Mouse (Mus musculus): ENCODE data around the gene Fam160a1.

The Fam160a1 gene

DNA sequence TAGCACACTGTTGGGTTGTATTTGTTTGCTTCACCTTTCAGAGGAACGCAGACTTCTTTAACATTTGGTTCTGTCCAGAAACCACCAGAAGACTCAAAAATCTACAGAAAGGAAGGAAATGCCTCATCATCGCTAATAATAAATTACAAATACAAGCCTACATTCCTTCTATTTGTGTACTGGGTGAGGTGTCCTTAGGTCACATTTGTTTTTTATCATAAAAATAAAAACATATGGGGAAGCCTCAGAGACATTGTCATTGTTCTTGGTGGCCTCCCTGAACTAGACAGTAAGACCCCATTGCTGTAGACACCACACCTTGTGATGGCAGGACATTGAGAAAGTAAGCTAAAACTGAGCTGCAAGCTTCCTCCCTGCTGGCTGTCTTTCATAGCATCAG, at the start of gene Fam160a1:
Fam160a1 (minus strand) TSS at position 101 of the 400 bp plus-strand sequence.
- no peak for DNase-seq

- no peak for DNase-seq
Observed at GRCm38 (mm10) chr3:85863996-85864395, 46.9 kb upstream of the Fam160a1 start.

DNA sequence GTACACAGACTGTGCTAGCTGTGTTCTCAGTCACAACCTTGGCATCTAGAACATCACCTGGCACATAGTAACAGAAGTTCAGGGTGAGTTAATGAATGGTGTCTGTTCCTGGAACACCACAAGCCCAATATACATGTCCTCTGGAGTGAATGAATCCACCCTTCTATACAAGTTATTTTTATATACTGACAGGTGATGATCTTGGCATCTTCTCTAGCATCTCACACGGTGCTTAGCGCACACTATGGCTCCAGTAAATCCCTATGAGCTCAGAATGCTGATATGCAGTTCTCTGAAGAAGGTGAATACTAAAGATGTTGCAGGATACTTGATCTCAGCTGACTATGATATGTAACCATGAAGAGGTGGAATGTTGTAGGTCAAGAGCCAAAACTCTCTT, 45.8 kb upstream of the Fam160a1 start:
- DNase-seq = no peak

GRCm38 (mm10) chr3:85860996-85861395, 43.9 kb upstream of the Fam160a1 start:
- no peak for DNase-seq

GRCm38 (mm10) chr3:85859311-85859710, 42.2 kb upstream of the Fam160a1 start:
- no peak for DNase-seq

GRCm38 (mm10) chr3:85858140-85859135, 41.3 kb upstream of the Fam160a1 start:
- peak; percentile 40 for DNase-seq

- no peak for DNase-seq
Observed at GRCm38 (mm10) chr3:85857083-85857482, 40.0 kb upstream of the Fam160a1 start.

DNA sequence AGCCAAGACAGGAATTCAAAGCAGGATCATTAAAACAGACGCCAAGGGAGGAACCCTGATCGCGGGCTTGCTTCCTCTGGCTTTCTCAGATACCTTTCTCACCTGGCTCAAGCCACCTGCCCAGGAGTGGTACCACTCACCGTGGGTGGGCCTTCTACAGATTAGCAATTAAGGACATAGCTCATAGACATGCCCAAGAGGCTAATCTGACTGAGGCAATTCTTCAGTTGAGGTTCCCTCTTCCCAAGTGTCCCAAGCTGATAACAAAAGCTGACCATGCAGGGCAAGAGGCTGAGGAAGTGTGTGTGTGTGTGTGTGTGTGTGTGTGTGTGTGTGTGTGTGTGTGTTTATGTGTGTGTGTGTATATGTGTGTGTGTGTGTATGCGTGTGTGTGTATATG, 38.9 kb upstream of the Fam160a1 start:
- DNase-seq = no peak

- DNase-seq = no peak
Observed at GRCm38 (mm10) chr3:85855043-85855442, 38.0 kb upstream of the Fam160a1 start.

- DNase-seq = no peak
Observed at GRCm38 (mm10) chr3:85854143-85854542, 37.1 kb upstream of the Fam160a1 start.

GRCm38 (mm10) chr3:85853715-85854114, 36.6 kb upstream of the Fam160a1 start:
- DNase-seq = no peak

- no peak for DNase-seq
Observed at GRCm38 (mm10) chr3:85850079-85850478, 33.0 kb upstream of the Fam160a1 start.

DNA sequence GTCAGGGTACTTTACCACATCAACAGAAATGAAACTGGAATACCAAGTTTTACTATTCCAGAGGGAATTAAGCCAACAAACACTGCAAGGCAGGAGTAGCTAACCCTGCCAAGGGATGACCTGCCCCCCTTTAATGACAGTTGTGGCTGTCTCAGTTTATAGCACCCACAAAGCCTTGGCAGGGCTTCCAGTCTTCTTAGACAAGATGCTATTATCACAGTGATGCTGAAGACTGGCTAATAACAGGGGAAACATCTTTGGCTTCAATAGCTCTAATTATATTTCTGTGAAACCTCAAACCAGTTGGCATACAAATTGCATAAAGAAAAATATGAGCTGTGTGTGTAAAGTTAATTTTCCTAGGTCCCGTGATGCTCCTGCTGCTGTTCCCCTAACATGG, 29.2 kb upstream of the Fam160a1 start:
- no peak for DNase-seq

GRCm38 (mm10) chr3:85845341-85845740, 28.2 kb upstream of the Fam160a1 start:
- DNase-seq = no peak

DNA sequence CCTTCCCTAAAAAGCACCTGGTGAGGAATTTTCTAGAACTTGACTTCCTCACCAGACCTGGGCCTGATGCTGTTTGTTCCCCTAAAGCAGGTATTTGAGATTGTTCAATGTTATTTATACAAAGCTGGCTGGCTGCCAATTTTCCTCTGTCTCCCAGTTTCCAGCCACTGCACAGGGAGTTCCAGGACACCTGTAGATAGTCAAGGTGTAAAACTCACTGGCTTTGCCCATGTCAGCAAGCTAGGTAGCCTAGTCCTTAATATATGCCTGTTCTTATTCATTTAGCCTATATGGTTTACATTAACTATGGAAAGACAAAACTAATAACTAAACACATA, 25.8 kb upstream of the Fam160a1 start:
- DNase-seq = peak; percentile 25

GRCm38 (mm10) chr3:85842177-85842880, 25.2 kb upstream of the Fam160a1 start:
- DNase-seq = no peak

DNA sequence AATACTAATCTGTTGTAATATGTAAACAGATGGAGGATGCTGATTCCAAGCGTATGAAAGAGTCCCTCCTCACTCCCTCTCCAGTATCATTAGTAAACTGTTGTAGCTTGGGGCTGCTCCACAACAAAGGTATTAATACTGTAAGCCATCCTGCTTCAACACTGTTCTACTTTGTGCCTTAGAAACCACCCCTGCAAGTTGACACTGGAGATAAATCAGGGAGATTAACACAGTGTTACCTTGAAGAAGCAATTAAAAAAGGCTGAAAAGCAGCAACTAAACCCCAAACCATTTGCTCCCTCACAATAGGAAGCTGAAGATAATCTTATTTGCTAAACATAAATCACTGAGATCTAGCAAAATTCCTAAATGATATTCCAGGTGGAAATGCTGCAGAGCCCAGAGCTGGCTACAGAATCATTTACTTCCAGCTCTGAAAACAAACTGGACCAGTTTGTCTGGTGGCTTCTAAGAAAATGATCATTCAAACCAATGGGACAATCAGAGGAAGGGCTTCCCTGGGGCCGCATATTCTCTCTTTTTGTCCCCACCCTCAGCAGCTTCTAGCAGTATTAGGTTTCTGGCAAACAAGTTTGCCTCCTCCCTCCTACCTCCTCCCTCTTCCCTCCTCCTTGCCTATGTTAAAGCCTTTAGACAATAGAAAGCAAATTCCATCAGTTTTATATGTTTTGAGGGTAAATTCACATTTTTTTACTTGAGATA, 24.5 kb upstream of the Fam160a1 start:
- no peak for DNase-seq

DNA sequence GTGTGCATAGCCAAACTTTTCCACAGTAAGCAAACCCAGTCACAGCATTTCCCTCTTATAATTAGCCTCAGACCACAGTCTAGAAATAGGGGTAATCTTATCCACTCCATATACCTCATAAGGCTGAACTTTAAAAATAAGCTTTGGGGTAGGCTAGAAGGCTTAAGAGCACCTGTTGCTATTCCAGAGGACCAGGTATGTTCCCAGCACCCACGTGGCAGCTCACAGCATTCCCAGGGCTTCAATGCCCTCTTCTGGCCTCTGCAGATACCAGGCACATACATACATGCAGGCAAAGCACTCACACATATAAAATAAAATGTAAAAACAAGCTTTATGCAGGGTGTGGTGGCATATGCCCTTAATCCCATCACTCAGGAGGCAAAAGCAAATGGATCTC, 16.5 kb upstream of the Fam160a1 start:
- no peak for DNase-seq

- DNase-seq = peak; percentile 69
Observed at GRCm38 (mm10) chr3:85832490-85833155, 15.5 kb upstream of the Fam160a1 start.

DNA sequence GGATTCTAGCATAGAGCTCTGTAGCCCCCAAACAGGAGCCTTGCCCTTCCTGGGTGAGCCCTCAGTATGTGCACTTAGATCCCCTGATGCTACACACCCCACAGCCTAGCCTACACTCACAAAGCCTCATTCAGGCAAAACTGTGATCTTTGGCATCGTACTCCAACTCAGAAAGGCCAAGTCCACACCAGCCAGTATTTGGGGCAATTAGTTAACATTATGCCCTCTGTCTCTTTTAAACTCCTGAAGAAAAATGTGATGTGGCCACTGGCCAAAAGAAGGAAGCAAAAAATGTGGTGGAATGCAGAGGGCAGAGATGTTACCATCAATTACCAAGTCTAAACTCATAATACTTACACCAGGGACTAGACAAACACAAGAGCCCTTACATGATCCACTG, 14.7 kb upstream of the Fam160a1 start:
- DNase-seq = peak; percentile 78

DNA sequence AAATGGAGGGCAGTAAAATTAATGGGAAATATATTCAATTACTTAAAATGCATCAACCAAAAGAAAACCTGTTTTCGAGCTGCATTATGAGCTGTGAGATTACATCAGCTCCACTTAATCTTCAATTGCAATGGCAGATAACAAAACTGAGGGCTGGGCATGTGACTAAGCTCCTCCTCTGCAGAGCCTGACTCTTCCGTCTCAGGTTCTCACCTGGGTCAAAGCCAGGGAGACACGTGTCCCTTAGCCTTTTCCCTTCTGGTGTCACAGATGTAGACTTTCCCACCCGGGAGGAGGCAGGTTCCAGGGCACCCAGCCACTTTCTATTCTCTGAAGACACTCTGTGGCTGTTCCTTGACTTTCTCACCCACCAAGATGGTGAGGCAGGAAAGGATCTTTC, 12.0 kb upstream of the Fam160a1 start:
- DNase-seq = peak; percentile 37

GRCm38 (mm10) chr3:85827815-85828214, 10.7 kb upstream of the Fam160a1 start:
- DNase-seq = peak; percentile 42

- DNase-seq = peak; percentile 18
Observed at GRCm38 (mm10) chr3:85827283-85827682, 10.2 kb upstream of the Fam160a1 start.

All from kidney, adult 9 months (tissue).